Comparison of ENCODE assay signal across 8 mouse cellular contexts in the genomic region with DNA sequence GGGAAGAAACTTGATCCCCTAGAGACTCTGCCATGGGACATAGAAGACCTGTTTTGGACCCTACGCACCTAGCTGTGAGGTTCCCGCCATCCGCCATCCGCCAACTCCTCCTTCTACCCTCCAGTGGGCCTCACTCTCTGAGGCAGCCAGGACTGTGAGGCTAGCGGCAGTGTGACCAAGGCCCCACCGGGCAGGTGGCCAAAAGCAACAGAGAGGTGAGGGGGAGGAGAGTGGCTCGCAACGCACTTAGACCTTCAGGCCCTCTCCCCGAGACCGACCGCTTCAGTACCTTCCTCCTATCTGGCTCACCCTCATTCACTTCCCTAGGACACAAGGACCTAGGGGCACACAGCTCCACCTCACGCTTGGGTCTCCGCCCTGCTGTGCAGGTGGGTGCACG. TPM values are rescaled to one million over a fixed set of nuclear protein-coding genes. Genes with fewer than 3 reads are reported as not detected.
DNase-seq lines count a peak whose midpoint lies in the region; ATAC-seq and TF ChIP-seq lines count a peak whose summit lies in the region.

No protein-coding gene starts in this region.

- H3K4me1 ChIP-seq in limb, embryonic 11.5 days (ENCODE audit: control insufficient read depth, insufficient read depth, low read length) = peaks cover 24% of the 10 kb centered on the region
- H3K4me1 ChIP-seq in limb, embryonic 10.5 days = peaks cover 70% of the 10 kb centered on the region
- peaks cover 56% of the 10 kb centered on the region for H3K4me1 ChIP-seq in heart, embryonic 11.5 days (ENCODE audit: control insufficient read depth, insufficient read depth, low read length)
- peaks cover 48% of the 10 kb centered on the region for H3K4me1 ChIP-seq in kidney, embryonic 14.5 days (ENCODE audit: control insufficient read depth, insufficient read depth, low read length)
- peaks cover 40% of the 10 kb centered on the region; the same call in 1 of the 2 replicates for H3K4me1 ChIP-seq in lung, postnatal 0 days (ENCODE audit: insufficient read depth, low read depth, low read length)

- TF ChIP-seq CTCF in lung, postnatal 0 days (IDR thresholded peaks at IDR 0.05) = no peak

- H3K9me3 ChIP-seq in limb, embryonic 11.5 days (ENCODE audit: control insufficient read depth, low read length) = no peaks in the 10 kb centered on the region
- H3K9me3 ChIP-seq in limb, embryonic 10.5 days (replicated peaks) = no peaks in the 10 kb centered on the region
- H3K9me3 ChIP-seq in heart, embryonic 11.5 days (replicated peaks; ENCODE audit: control insufficient read depth, low read length) = no peaks in the 10 kb centered on the region
- H3K9me3 ChIP-seq in kidney, embryonic 14.5 days (ENCODE audit: control insufficient read depth, low read length) = no peaks in the 10 kb centered on the region
- H3K9me3 ChIP-seq in lung, postnatal 0 days (ENCODE audit: low read length) = no peaks in the 10 kb centered on the region

- H3K27ac ChIP-seq in limb, embryonic 11.5 days (replicated peaks; ENCODE audit: low read depth, low read length) = no peak overlapping the region
- H3K27ac ChIP-seq in limb, embryonic 10.5 days = no peak overlapping the region
- H3K27ac ChIP-seq in heart, embryonic 11.5 days (ENCODE audit: low read depth, low read length) = peak overlapping the region; percentile 82
- H3K27ac ChIP-seq in kidney, embryonic 14.5 days (ENCODE audit: low read depth, low read length) = peak overlapping the region; percentile 30; the same call in 1 of the 2 replicates
- H3K27ac ChIP-seq in lung, postnatal 0 days (ENCODE audit: low read length) = peak overlapping the region; percentile 80

- ATAC-seq in limb, embryonic 11.5 days (ENCODE audit: insufficient number of reproducible peaks, low FRiP score, low TSS enrichment, low read depth) = no peak
- no peak for ATAC-seq in heart, embryonic 11.5 days (replicated peaks; ENCODE audit: insufficient number of reproducible peaks, low FRiP score, low TSS enrichment)
- no peak for ATAC-seq in kidney, embryonic 14.5 days (ENCODE audit: low FRiP score, low TSS enrichment)
- ATAC-seq in lung, postnatal 0 days = no peak
- no peak for ATAC-seq in CD4-positive, CD25-positive, alpha-beta regulatory T cell, adult 4 months

- no peak overlapping the region for H3K4me2 ChIP-seq in limb, embryonic 11.5 days (ENCODE audit: low read depth, severe bottlenecking)
- H3K4me2 ChIP-seq in heart, embryonic 11.5 days = peak overlapping the region; percentile 91
- H3K4me2 ChIP-seq in kidney, embryonic 14.5 days (replicated peaks; ENCODE audit: low read depth, low read length) = peak overlapping the region; percentile 82
- peak overlapping the region; percentile 95 for H3K4me2 ChIP-seq in lung, postnatal 0 days (replicated peaks; ENCODE audit: low read depth, low read length)

- H3K9ac ChIP-seq in limb, embryonic 11.5 days (ENCODE audit: low read length) = 0 out of 2 replicates have a peak overlapping the region, but pooled peaks have one; percentile 30
- peak overlapping the region; percentile 47 for H3K9ac ChIP-seq in heart, embryonic 11.5 days (ENCODE audit: low read depth, low read length)
- H3K9ac ChIP-seq in kidney, embryonic 14.5 days (ENCODE audit: low read depth, low read length) = peak overlapping the region; percentile 40
- peak overlapping the region; percentile 78 for H3K9ac ChIP-seq in lung, postnatal 0 days (replicated peaks; ENCODE audit: low read depth)

- no peaks in the 10 kb centered on the region for H3K27me3 ChIP-seq in limb, embryonic 11.5 days (ENCODE audit: control insufficient read depth, insufficient read depth, low read length)
- no peaks in the 10 kb centered on the region for H3K27me3 ChIP-seq in limb, embryonic 10.5 days (ENCODE audit: low read depth, poor library complexity, severe bottlenecking)
- no peaks in the 10 kb centered on the region for H3K27me3 ChIP-seq in heart, embryonic 11.5 days (ENCODE audit: control insufficient read depth, insufficient read depth, low read length)
- H3K27me3 ChIP-seq in kidney, embryonic 14.5 days (ENCODE audit: control insufficient read depth, insufficient read depth, low read length) = no peaks in the 10 kb centered on the region
- H3K27me3 ChIP-seq in lung, postnatal 0 days (replicated peaks; ENCODE audit: insufficient read depth, low read length) = no peaks in the 10 kb centered on the region

- no peak for DNase-seq in limb, embryonic 11.5 days (ENCODE audit: low spot score)
- no peak for DNase-seq in limb, embryonic 10.5 days (ENCODE audit: low spot score)
- peak; percentile 74 for DNase-seq in lung, postnatal 0 days (ENCODE audit: low spot score)
- DNase-seq in yolk sac, embryonic 10.5 days (ENCODE audit: low spot score) = no peak
- DNase-seq in gastrocnemius, postnatal 36 days = no peak

- intact Hi-C loops in gastrocnemius, postnatal 36 days (cut with DNase I) = loop anchor here (5.0 kb wide), 2 partner anchors 33 to 163 kb away; no protein-coding TSS in a partner anchor

- peaks cover 14% of the 10 kb centered on the region for H3K36me3 ChIP-seq in limb, embryonic 11.5 days (ENCODE audit: control insufficient read depth, insufficient read depth, low read length)
- peaks cover 67% of the 10 kb centered on the region for H3K36me3 ChIP-seq in limb, embryonic 10.5 days
- H3K36me3 ChIP-seq in heart, embryonic 11.5 days (ENCODE audit: control insufficient read depth, insufficient read depth, low read length) = peaks cover 8% of the 10 kb centered on the region
- peaks cover 24% of the 10 kb centered on the region for H3K36me3 ChIP-seq in kidney, embryonic 14.5 days (ENCODE audit: control insufficient read depth, insufficient read depth, low read length)
- H3K36me3 ChIP-seq in lung, postnatal 0 days (ENCODE audit: insufficient read depth, low read length) = no peaks in the 10 kb centered on the region

- WGBS in limb, embryonic 11.5 days = 85% methylated on average over 14 of the region's 14 CpGs
- WGBS in limb, embryonic 10.5 days = 93% methylated on average over 14 of the region's 14 CpGs
- 60% methylated on average over 14 of the region's 14 CpGs for WGBS in heart, embryonic 11.5 days (ENCODE audit: insufficient replicate concordance)
- WGBS in kidney, embryonic 14.5 days = 38% methylated on average over 14 of the region's 14 CpGs
- 40% methylated on average over 14 of the region's 14 CpGs for WGBS in lung, postnatal 0 days

- H3K4me3 ChIP-seq in limb, embryonic 11.5 days (ENCODE audit: low read depth, low read length) = no peak overlapping the region
- H3K4me3 ChIP-seq in limb, embryonic 10.5 days = no peak overlapping the region
- H3K4me3 ChIP-seq in heart, embryonic 11.5 days (ENCODE audit: low read depth, low read length) = peak overlapping the region; percentile 89
- H3K4me3 ChIP-seq in kidney, embryonic 14.5 days (ENCODE audit: low read length) = peak overlapping the region; percentile 84; the same call in 1 of the 2 replicates
- H3K4me3 ChIP-seq in lung, postnatal 0 days (ENCODE audit: low read depth, low read length) = peak overlapping the region; percentile 81

- TF ChIP-seq EP300 in lung, postnatal 0 days (IDR thresholded peaks at IDR 0.05) = no peak

RNA-seq across cellular contexts. Expression of a gene that starts 3.1 kb away (rescaled TPM):
- 16.2 and 16.5 TPM in 2 replicates for polyA plus RNA-seq in limb, embryonic 11.5 days (2014; fragmentation: Nextera tagmentation; extraction: Ambion mirVana)
- 18.1 and 18.9 TPM in 2 replicates for polyA plus RNA-seq in limb, embryonic 10.5 days (2016; fragmentation: Nextera tagmentation; extraction: Ambion mirVana)
- 17.4 and 18.1 TPM in 2 replicates for polyA plus RNA-seq in heart, embryonic 11.5 days (2014; fragmentation: Nextera tagmentation; extraction: Ambion mirVana)
- 14.2 and 17.5 TPM in 2 replicates for polyA plus RNA-seq in kidney, embryonic 14.5 days (2014; fragmentation: Nextera tagmentation; extraction: Ambion mirVana)
- polyA plus RNA-seq in lung, postnatal 0 days (2015; fragmentation: Nextera tagmentation; extraction: Ambion mirVana) = 17.5 and 17.9 TPM in 2 replicates
- polyA plus RNA-seq in CD4-positive, CD25-positive, alpha-beta regulatory T cell, adult 4 months (2017; shearing (Covaris generic)) = under 1 TPM; 0.69 to 0.85 TPM
- total RNA-seq in gastrocnemius, postnatal 36 days (2021) = 10 to 100 TPM; 12.6 to 13.3 TPM

RNA-seq across cellular contexts. Expression of a gene that starts 4.1 kb away (rescaled TPM):
- polyA plus RNA-seq in limb, embryonic 11.5 days (2014; fragmentation: Nextera tagmentation; extraction: Ambion mirVana) = 29.2 and 32.8 TPM in 2 replicates
- polyA plus RNA-seq in limb, embryonic 10.5 days (2016; fragmentation: Nextera tagmentation; extraction: Ambion mirVana) = 42.5 and 48.8 TPM in 2 replicates
- 20.8 TPM in 2 replicates for polyA plus RNA-seq in heart, embryonic 11.5 days (2014; fragmentation: Nextera tagmentation; extraction: Ambion mirVana)
- polyA plus RNA-seq in kidney, embryonic 14.5 days (2014; fragmentation: Nextera tagmentation; extraction: Ambion mirVana) = 26.2 and 34.9 TPM in 2 replicates
- polyA plus RNA-seq in lung, postnatal 0 days (2015; fragmentation: Nextera tagmentation; extraction: Ambion mirVana) = 18.2 and 19.9 TPM in 2 replicates
- 10 to 100 TPM; 11.0 to 16.2 TPM for polyA plus RNA-seq in CD4-positive, CD25-positive, alpha-beta regulatory T cell, adult 4 months (2017; shearing (Covaris generic))
- total RNA-seq in gastrocnemius, postnatal 36 days (2021) = 1 to 10 TPM; 4.6 to 6.0 TPM

RNA-seq across cellular contexts. Expression of a gene that starts 13.5 kb away (rescaled TPM):
- polyA plus RNA-seq in limb, embryonic 11.5 days (2014; fragmentation: Nextera tagmentation; extraction: Ambion mirVana) = 6.2 and 8.5 TPM in 2 replicates
- polyA plus RNA-seq in limb, embryonic 10.5 days (2016; fragmentation: Nextera tagmentation; extraction: Ambion mirVana) = 11.2 and 12.3 TPM in 2 replicates
- 21.5 and 22.4 TPM in 2 replicates for polyA plus RNA-seq in heart, embryonic 11.5 days (2014; fragmentation: Nextera tagmentation; extraction: Ambion mirVana)
- 24.3 and 28.7 TPM in 2 replicates for polyA plus RNA-seq in kidney, embryonic 14.5 days (2014; fragmentation: Nextera tagmentation; extraction: Ambion mirVana)
- polyA plus RNA-seq in lung, postnatal 0 days (2015; fragmentation: Nextera tagmentation; extraction: Ambion mirVana) = 66.0 and 70.1 TPM in 2 replicates
- polyA plus RNA-seq in CD4-positive, CD25-positive, alpha-beta regulatory T cell, adult 4 months (2017; shearing (Covaris generic)) = 10 to 100 TPM in 1 of 2 experiments, 1 to 10 TPM in 1; 7.9 to 11.1 TPM
- total RNA-seq in gastrocnemius, postnatal 36 days (2021) = 1 to 10 TPM; 6.5 to 9.9 TPM

RNA-seq across cellular contexts. Expression of a gene that starts 45.1 kb away (rescaled TPM):
- 15.8 and 17.4 TPM in 2 replicates for polyA plus RNA-seq in limb, embryonic 11.5 days (2014; fragmentation: Nextera tagmentation; extraction: Ambion mirVana)
- 30.6 and 37.7 TPM in 2 replicates for polyA plus RNA-seq in limb, embryonic 10.5 days (2016; fragmentation: Nextera tagmentation; extraction: Ambion mirVana)
- 22.9 and 25.1 TPM in 2 replicates for polyA plus RNA-seq in heart, embryonic 11.5 days (2014; fragmentation: Nextera tagmentation; extraction: Ambion mirVana)
- 12.4 and 19.9 TPM in 2 replicates for polyA plus RNA-seq in kidney, embryonic 14.5 days (2014; fragmentation: Nextera tagmentation; extraction: Ambion mirVana)
- 17.0 and 19.4 TPM in 2 replicates for polyA plus RNA-seq in lung, postnatal 0 days (2015; fragmentation: Nextera tagmentation; extraction: Ambion mirVana)
- polyA plus RNA-seq in CD4-positive, CD25-positive, alpha-beta regulatory T cell, adult 4 months (2017; shearing (Covaris generic)) = 10 to 100 TPM in 1 of 2 experiments, 1 to 10 TPM in 1; 8.5 to 17.5 TPM
- total RNA-seq in gastrocnemius, postnatal 36 days (2021) = 10 to 100 TPM; 73.1 to 79.5 TPM

RNA-seq across cellular contexts. Expression of a gene that starts 47.8 kb away (rescaled TPM):
- polyA plus RNA-seq in limb, embryonic 11.5 days (2014; fragmentation: Nextera tagmentation; extraction: Ambion mirVana) = 0.11 TPM in 1 of 2 replicates, not detected in the other
- 0.05 and 0.18 TPM in 2 replicates for polyA plus RNA-seq in limb, embryonic 10.5 days (2016; fragmentation: Nextera tagmentation; extraction: Ambion mirVana)
- 0.06 and 0.39 TPM in 2 replicates for polyA plus RNA-seq in heart, embryonic 11.5 days (2014; fragmentation: Nextera tagmentation; extraction: Ambion mirVana)
- polyA plus RNA-seq in kidney, embryonic 14.5 days (2014; fragmentation: Nextera tagmentation; extraction: Ambion mirVana) = 2.8 and 5.5 TPM in 2 replicates
- 0.57 and 0.68 TPM in 2 replicates for polyA plus RNA-seq in lung, postnatal 0 days (2015; fragmentation: Nextera tagmentation; extraction: Ambion mirVana)
- not detected for polyA plus RNA-seq in CD4-positive, CD25-positive, alpha-beta regulatory T cell, adult 4 months (2017; shearing (Covaris generic))
- not detected for total RNA-seq in gastrocnemius, postnatal 36 days (2021)

Comparison
In these comparisons a context has a peak if more than half of its experiments do, and no peak if none do; other contexts are left out.
1. H3K27ac ChIP-seq: peak in heart, embryonic 11.5 days (single experiment), kidney, embryonic 14.5 days (single experiment) and lung, postnatal 0 days (single experiment); none in limb, embryonic 11.5 days (single experiment) and limb, embryonic 10.5 days (single experiment).
2. H3K4me3 ChIP-seq: peak in heart, embryonic 11.5 days (single experiment), kidney, embryonic 14.5 days (single experiment) and lung, postnatal 0 days (single experiment); none in limb, embryonic 11.5 days (single experiment) and limb, embryonic 10.5 days (single experiment).
3. Peak in every context shown above with its lines, with median percentiles within 50 percentile points of each other: H3K9ac ChIP-seq.